Mouse (Mus musculus) right cerebral cortex, postnatal 14 days (tissue): ENCODE results near the gene Asap2.
"Not testable (repeated sequence)": the region's sequence is repeated elsewhere in the genome, so short reads cannot be mapped to it uniquely, and the experiment has no call there.

ENCODE experiments used
- DNase-seq: peaks from one replicate; pipeline ENCODE4 v3.0.0; 2022

Gene Asap2

GRCm38 (mm10) chr12:20990132-20990531, at the start of gene Asap2:
Gene Asap2 (plus strand): TSS chr12:20990459.
- peak; percentile 40 for DNase-seq

- not testable (repeated sequence) for DNase-seq
Measured at GRCm38 (mm10) chr12:20947051-20947997, 42.9 kb upstream of the Asap2 start.

DNA sequence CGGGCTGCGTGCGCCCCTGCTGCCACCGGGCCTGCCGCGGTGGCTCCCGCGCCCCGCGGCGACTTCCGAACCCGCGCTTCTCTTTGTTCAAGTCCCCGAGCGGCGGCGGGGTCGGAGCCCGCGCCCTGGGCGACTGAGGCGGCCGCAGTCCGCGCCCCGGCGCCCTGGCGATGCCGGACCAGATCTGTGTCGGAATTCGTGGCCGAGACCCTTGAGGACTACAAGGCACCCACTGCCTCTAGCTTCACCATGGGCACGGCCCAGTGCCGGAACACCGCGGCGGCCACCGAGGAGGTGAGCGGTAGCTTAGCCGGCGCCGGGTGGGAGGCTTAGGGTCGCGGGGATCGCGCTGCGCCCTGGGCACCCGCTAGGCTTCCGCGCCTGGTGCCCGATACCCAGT, 320 bp downstream of the Asap2 start:
- not testable (repeated sequence) for DNase-seq

- not testable (repeated sequence) for DNase-seq
Measured at GRCm38 (mm10) chr12:21030875-21031274, 40.6 kb downstream of the Asap2 start.

GRCm38 (mm10) chr12:21046716-21047115, 56.5 kb downstream of the Asap2 start:
- DNase-seq: not testable (repeated sequence)

DNA sequence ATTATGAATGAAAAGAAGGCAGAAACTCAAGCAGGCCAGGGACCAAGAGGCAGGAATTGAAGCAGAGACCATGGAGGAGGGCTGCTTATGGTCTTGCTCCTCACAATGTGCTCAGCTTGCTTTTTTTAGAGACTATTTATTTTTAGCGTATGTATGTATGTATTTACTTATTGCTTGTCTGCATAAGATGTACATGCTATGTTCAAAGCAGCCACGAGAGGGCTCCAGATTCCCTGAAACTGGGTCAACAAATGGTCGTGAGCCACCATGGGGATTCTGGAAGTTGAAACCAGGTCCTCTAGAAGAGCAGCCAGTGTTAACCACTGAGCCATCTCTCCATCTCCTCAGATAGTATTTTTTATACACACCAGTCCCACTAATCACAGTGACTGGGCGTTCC, 85.5 kb downstream of the Asap2 start:
- peak; percentile 84 for DNase-seq

- not testable (repeated sequence) for DNase-seq
Measured at GRCm38 (mm10) chr12:21090168-21090567, 99.9 kb downstream of the Asap2 start.

- not testable (repeated sequence) for DNase-seq
Measured at GRCm38 (mm10) chr12:21092446-21092845, 102.2 kb downstream of the Asap2 start.

GRCm38 (mm10) chr12:21097806-21098325, 107.6 kb downstream of the Asap2 start:
- not testable (repeated sequence) for DNase-seq

DNA sequence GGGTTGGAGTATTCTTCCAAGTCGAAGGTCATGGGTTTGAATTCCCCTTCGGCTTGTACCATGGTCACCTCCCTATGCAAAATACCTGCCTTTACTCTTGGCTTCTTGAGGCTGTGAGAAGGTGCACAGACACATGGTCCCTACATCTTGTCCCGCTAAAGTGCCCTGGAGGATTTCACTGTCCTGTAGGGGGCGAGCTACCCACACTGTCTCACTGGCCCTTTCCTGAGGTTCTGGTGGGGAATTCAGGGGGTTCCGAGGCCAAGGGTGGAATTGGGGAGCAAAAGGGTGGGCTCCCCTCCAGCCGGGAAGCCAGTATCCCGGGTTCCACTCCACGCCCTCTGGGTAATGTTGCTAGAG, 120.8 kb downstream of the Asap2 start:
- DNase-seq: not testable (repeated sequence)

DNA sequence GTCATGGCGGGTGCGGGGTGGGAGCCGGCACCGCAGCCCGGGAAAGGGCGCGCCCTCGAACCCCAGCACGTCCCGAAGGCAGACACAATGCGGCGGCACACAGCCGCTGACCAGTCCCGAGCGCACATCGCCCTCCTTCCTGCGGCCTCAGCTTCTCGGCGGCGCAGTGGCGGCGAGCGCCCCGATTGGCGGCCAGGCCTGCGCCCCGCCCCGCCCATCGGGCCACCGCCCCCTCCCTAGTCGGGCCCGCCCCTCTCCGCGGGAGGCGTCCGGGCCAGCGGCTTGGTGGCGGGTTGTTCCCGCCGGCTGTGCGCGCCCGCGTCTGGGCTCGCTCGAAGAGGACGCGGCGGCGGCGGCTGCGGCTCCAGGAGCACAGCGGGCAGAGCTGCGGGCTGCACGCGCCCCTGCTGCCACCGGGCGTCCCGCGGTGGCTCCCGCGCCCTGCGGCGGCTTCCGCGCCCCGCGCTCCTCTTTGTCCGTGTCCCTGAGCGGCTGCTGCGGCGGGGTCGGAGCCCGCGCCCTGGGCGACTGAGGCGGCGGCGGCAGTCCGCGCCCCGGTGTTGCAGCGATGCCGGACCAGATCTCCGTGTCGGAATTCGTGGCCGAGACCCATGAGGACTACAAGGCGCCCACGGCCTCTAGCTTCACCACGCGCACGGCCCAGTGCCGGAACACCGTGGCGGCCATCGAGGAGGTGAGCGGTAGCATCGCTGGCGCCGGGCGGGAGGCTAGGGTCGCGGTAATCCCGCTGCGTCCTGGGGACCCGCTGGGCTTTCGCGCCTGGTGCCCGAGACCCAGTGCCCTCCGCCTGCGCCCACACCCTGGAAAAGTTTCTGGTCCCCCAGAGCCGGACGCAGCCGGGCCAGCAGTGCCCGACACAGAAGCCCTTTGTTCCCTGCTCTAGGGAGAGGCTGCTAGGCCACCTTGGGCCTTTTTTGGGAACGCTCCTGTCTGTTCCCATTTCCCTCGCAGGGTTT, 121.5 kb downstream of the Asap2 start:
- peak; percentile 76 for DNase-seq

GRCm38 (mm10) chr12:21112453-21112857, 122.2 kb downstream of the Asap2 start:
- peak; percentile 74 for DNase-seq

- DNase-seq: no peak
Measured at GRCm38 (mm10) chr12:21119446-21119845, 129.2 kb downstream of the Asap2 start.

DNA sequence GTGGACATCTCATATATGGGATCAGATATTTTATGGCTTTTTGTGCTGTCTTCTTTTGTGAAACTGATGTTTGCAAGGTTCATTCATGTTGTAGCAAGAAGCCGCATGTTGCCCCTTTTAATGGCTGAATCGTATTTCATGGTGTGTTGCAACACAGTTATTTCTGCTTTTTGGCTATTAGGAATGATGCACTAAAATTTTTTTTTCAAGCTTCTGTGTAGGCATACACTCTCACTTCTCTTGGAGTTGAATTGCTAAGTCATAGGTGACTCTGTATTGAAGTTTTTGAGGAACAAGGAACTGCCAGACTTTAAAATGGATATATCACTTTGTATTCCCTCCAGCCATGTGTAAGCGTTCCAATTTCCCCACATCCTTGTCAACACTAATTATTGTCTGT, 132.6 kb downstream of the Asap2 start:
- no peak for DNase-seq

DNA sequence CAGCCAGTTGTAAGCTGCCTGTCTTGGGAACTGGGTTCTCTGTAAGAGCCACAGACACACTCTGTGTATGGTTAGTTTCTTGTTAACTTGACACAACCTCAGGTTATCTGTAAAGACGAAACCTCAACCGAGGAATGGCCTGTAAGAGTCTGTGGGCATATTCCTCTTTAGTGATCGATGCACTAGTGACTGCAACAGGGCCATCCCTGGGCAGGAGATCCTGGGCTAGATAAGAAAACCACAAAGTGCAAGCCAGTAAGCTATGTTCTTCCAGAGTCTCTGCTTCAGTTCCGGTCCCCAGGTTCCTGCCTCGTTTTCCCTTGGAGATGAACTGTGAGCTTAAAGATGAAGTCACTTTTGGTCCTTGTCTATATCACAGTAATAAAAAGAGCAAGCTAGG, 133.4 kb downstream of the Asap2 start:
- no peak for DNase-seq

DNA sequence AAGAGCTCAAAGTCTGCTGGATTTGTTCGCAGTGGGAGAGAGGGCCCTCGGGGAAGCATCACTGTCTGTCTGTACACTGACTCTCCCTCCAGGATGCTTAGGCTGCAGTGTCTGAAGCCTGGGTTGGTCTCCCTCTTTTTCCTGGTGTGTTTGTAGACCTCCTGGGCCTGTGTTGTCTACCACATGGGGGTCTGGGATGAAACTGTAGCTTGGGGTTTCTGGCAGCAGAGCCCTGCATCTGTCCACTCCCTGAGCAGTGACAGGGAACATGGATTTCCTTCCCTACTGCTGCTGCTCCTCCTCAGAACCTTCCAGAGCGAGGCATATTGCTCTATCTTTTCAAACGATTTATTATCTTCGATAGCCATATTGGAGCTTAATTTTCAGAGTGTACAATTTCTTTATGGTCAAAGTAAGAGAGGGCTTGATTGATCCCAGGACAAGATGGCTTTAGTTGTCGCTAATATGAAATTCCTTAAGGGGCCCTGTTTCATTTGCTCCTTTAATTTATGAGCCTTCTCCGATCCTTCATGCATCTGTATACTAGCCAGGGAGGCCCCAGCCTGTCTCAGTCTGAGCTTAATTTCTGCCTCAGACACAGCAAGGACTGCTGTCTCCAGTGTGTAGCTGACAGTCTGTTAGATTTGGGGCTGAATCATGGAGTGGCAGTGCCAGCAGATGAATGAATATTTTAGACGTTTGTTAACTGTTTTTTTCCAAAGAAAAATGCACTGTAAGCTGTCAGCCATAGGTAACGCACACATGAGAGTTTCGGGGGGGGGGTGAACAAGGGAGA, 135.6 kb downstream of the Asap2 start:
- DNase-seq: no peak

DNA sequence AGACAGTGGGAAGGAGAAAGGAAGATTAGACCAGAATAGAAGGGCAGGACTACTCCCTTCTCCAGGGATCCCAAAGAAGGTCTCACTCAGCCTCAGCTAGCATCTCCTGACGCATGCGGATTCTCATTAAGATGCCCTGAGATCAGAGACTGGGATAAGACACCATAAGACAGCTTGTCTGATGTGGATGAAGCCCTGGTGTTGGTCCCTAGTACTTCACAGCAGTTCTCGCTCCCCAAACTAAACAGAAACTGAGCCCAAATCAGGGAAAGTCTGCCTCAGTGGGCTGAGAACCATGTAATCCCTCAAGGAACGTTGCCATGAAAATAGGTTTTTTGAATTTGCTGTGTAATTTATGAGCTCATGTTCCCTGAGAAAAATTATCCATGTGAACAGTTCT, 136.3 kb downstream of the Asap2 start:
- no peak for DNase-seq

DNA sequence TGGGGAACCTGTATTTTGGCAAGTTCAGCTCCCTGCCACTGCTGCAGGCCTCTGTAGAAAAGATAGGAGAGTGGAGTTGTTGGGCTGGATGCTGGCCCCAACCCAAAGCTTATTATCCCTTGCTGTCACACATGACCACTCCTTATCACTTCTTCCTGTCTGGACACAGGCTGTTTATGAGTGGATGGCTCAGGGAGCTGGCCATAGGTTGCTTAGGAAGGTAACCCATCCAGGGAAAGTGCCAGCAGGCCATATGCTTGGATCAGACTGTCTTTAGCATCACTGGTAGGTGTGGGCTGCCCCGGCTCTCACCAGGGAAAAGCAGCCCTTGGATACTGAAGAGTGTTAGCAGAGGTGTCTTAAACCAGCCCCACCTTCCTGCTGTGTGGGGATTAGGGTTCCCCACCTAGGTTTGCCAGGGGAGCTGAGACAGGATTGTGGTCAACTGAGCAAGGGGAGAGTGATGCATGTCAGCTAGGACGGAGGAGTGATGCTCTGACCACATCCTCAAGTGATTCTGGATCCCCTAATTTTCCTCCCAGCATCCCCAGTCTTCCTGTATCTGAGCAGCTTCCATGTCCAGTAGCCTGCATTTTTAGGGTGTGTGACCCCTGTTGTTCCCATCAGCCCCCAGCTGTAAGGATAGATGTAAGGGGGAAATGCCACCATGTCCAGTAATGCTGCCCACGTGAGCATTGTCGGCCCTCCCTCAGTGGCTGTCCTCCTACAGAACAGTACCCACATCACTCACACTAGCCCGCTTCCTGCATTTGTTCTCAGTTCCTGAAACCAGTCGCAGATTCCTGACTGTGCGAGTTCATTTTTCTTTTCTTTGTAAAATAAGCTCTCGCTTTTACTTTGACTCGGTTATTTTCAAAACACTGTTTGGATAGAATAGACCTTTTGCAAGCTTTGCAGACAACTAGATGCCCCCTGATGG, 138.9 kb downstream of the Asap2 start:
- no peak for DNase-seq

GRCm38 (mm10) chr12:21130274-21130823, 140.1 kb downstream of the Asap2 start:
- no peak for DNase-seq

GRCm38 (mm10) chr12:21132537-21132936, 142.3 kb downstream of the Asap2 start:
- DNase-seq: no peak

DNA sequence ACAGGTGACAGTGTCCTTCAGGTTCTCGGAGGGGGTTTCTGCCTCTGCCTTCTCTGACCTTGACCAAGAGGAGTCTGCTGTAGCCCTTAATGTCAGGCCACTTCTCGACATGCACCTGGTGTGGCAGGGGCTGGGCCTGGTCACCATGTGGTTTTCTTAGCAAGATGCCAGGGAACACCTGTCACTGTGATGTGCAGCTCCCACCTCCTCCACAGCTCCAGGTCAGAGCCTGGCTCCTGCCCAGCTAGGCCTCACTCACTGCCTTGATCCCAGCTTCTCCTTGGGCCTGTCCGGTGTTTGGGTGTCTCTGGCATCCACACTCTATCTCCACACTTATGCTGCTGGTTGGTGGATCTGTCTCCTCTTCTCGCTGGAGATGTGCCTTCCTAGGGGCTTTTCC, 142.8 kb downstream of the Asap2 start:
- no peak for DNase-seq
